Mouse (Mus musculus) forebrain, embryonic 16.5 days (tissue): ENCODE data around the gene Akain1. TPM values are rescaled to one million over a fixed set of nuclear protein-coding genes. Genes with fewer than 3 reads are reported as not detected.

Experiments used
- ATAC-seq: fragments of 200-750 bp; cut with Nextera tagmentation; 2 replicates; pipeline ENCODE4 v1.8.0; 2017; ENCODE audit warnings: mild to moderate bottlenecking, moderate library complexity
- H3K27ac ChIP-seq: fragments of 300-500 bp; sonication (generic); 2 replicates; pipeline ENCODE4 v1.5.1; 2014; ENCODE audit warnings: low read length, control low read depth
- H3K27me3 ChIP-seq: fragments of 300-500 bp; sonication (generic); replicated peaks from 2 replicates; pipeline ENCODE4 v1.6.1; 2014; ENCODE audit warnings: low read length; ENCODE audit not compliant: control insufficient read depth, insufficient read depth
- H3K36me3 ChIP-seq: fragments of 300-500 bp; sonication (generic); 2 replicates; pipeline ENCODE4 v1.6.1; 2014; ENCODE audit not compliant: control insufficient read depth, insufficient read depth
- H3K4me1 ChIP-seq: fragments of 300-500 bp; sonication (generic); replicated peaks from 2 replicates; pipeline ENCODE4 v1.6.1; 2014; ENCODE audit warnings: low read length; ENCODE audit not compliant: control insufficient read depth, insufficient read depth
- H3K4me2 ChIP-seq: fragments of 300-500 bp; sonication (generic); 2 replicates; pipeline ENCODE4 v1.6.1; 2014; ENCODE audit warnings: mild to moderate bottlenecking, low read length, control low read depth
- H3K4me3 ChIP-seq: fragments of 300-500 bp; sonication (generic); replicated peaks from 2 replicates; pipeline ENCODE4 v1.5.1; 2014; ENCODE audit warnings: mild to moderate bottlenecking, low read length, control low read depth
- H3K9ac ChIP-seq: fragments of 300-500 bp; sonication (generic); replicated peaks from 2 replicates; pipeline ENCODE4 v1.6.1; 2014; ENCODE audit warnings: low read depth, low read length, control low read depth
- H3K9me3 ChIP-seq: fragments of 300-500 bp; sonication (generic); 2 replicates; pipeline ENCODE4 v1.6.1; 2016; ENCODE audit warnings: low read length; ENCODE audit not compliant: control insufficient read depth
- WGBS: fragments of 180-500 bp; shearing (Covaris S2); extraction: QIAGEN DNeasy Blood & Tissue Kit; methylation state at CpG from one replicate; pipeline ENCODE4 v1.1.7; 2014; 5-methylcytosine and 5-hydroxymethylcytosine counted together
- polyA plus RNA-seq: library from polyadenylated mRNA; unstranded; fragments of >200 nt; fragmentation: Nextera tagmentation; extraction: Ambion mirVana; gene quantifications from 2 replicates; pipeline ENCODE4 v1.2.1, GENCODE M21; 2015

Gene Akain1
- polyA plus RNA-seq, result 0.24 and 0.43 TPM in 2 replicates

DNA sequence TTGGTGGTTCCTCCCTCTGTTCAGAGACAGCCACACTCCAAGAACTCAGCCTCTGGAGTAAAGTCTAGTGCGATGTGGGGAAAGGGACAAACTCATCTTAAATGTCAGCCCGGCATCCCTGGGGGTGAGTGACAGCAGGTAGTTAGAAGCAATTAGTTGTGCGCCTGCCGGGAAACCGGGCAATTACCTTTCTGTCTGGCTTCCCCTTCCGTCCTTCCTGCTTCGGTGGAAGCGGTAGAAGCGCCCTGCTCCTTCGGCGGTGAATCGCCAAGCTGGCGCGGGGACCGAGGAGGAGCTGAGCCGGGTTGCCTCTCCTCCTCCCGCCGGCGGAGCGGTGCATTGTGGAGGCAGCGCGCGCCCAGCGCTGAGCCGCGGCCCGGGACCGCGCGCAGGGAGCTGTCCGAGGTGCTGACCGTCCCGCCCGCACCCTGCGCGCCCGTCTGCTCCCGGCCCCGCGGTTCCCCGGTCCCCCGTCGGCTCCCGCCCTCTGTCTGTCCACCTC lies at the start of gene Akain1:
Akain1 (plus strand) TSS at position 337 of the 502 bp plus-strand sequence.
- under 1% methylated on average over 44 of the region's 44 CpGs for WGBS
- H3K4me3 ChIP-seq, result peak within 1 kb of the TSS; percentile 67
- peak; percentile 93 for ATAC-seq

DNA sequence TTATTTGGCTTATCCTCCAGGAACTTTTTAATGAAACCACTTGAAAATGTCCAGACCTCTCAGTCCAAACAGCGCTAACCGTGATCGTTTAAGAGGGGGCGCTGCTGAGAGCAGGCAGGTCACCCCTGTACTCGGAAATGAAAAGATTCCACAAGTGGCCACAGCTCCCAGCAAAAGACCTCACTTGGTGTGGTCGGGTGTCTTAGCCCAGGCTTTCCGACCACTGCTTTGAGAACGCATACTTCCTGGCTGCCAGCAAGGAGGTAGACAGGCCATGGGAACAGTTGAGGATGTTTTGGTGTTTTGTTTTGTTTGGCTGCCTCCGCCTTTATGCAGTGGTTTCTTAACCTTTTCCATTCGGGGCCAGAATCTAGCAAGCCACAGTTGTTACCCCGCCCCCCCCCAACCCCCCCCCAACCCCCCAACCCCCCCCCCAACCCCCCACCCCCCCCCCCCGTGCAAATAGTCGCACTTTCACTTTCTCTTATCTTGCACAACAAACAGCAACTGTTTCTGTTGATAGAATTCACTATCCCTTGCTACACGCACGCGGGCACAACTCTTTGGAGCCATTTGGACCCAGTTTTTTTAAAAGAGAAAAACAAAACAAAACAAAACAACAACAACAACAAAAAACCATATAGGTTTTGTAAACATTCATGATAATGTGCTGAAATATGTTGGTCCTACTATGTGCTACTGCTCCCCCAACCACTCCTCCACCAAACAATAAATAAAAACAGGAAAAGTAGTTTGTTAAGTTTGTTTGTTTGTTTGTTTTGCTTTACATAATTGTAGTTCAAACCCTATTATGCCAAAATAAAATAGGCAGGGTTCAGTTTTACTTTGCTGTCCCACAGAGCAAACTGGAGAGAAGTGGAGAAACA lies 42.7 kb upstream of the Akain1 start:
- Histone ChIP-seq H3K9me3 (no peaks in the 10 kb centered on the region), H3K4me1 (no peaks in the 10 kb centered on the region), H3K27ac (no peak overlapping the region), H3K9ac (no peak overlapping the region), H3K36me3 (peaks cover 2% of the 10 kb centered on the region; the same call in 1 of the 2 replicates), H3K27me3 (no peaks in the 10 kb centered on the region), H3K4me2 (no peak overlapping the region), H3K4me3 (no peak overlapping the region)
- 23% methylated on average over 15 of the region's 16 CpGs for WGBS
- ATAC-seq, result no peak

More for the DNA sequence above, at the start of gene Akain1:
- peaks cover 15% of the 10 kb centered on the region for H3K4me1 ChIP-seq
- H3K4me2 ChIP-seq, result peak within 1 kb of the TSS; percentile 92
- no peaks in the 10 kb centered on the region for H3K9me3 ChIP-seq
- no peak within 1 kb of the TSS for H3K27ac ChIP-seq
- no peaks in the 10 kb centered on the region for H3K36me3 ChIP-seq
- H3K27me3 ChIP-seq, result peaks cover 42% of the 10 kb centered on the region
- peak within 1 kb of the TSS; percentile 60 for H3K9ac ChIP-seq

DNA sequence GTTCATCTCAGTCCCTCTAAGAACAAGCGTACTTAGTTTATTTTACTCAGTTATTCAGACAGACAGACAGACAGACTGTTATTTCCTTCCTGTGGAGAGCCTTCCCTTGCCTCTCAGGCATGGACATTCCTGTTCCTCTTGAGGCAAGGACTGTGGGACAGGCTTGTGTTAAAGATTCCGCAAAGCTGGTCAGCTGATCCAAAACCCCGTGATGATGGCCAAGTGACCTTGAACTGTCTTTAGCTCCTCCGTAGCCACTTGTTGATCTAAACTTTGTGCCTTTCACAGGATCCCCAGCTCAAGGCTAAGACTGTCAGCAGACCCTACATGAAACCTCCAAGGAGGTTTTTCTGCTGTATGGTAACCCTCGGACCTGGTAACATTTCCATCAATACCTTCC lies 42.0 kb upstream of the Akain1 start:
- H3K27me3 ChIP-seq, result no peaks in the 10 kb centered on the region
- no peak overlapping the region for H3K4me3 ChIP-seq
- H3K9ac ChIP-seq, result no peak overlapping the region
- ATAC-seq, result no peak
- H3K36me3 ChIP-seq, result no peaks in the 10 kb centered on the region
- 62% methylated on average over 5 of the region's 5 CpGs for WGBS
- no peak overlapping the region for H3K27ac ChIP-seq
- no peak overlapping the region for H3K4me2 ChIP-seq
- H3K4me1 ChIP-seq, result no peaks in the 10 kb centered on the region
- no peaks in the 10 kb centered on the region for H3K9me3 ChIP-seq

DNA sequence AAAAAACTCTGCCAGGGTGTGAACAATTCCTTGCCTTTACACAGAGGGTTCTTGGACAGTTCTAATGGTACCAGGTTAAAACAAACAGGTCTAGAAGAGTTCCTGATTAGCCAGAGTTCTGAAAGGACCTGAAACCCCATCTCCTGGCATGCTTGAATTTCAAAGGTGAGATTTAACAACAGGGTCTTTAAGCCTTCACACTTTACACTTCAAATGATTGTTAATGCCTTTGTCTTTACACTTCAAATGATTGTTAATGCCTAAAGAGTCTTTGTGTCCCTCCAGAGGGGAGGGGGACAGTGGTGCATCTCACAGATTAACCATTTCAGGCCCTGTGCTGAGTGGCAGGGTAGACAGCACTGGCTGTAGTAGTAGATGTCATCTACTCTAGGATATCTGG lies 41.0 kb upstream of the Akain1 start:
- Histone ChIP-seq H3K9ac (no peak overlapping the region), H3K9me3 (no peaks in the 10 kb centered on the region), H3K4me3 (no peak overlapping the region), H3K36me3 (no peaks in the 10 kb centered on the region), H3K27ac (no peak overlapping the region), H3K27me3 (no peaks in the 10 kb centered on the region), H3K4me1 (no peaks in the 10 kb centered on the region), H3K4me2 (no peak overlapping the region)
- ATAC-seq, result no peak

DNA sequence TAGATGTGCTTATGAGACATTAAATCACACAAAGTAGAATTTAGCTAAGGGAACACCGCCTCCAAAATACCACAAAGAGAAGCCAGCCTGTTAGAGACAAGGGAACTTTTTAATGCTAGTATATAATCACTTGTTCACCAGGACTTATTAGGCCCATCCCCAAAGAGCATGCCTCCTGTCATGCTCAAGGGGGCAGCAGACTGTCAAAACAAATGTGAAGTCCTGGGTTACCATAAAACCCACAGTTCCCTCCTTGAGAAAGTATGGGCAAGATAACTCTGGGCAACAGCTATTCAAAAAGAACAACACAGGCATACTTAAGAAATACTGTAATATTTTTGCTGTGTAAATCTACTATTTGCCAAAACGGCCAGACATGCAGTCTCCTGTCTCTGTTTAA lies 38.0 kb upstream of the Akain1 start:
- Histone ChIP-seq H3K4me1 (no peaks in the 10 kb centered on the region), H3K4me3 (no peak overlapping the region), H3K27ac (no peak overlapping the region), H3K4me2 (no peak overlapping the region), H3K9me3 (no peaks in the 10 kb centered on the region), H3K9ac (no peak overlapping the region), H3K36me3 (no peaks in the 10 kb centered on the region), H3K27me3 (no peaks in the 10 kb centered on the region)
- WGBS, result 73% methylated on average over 2 of the region's 2 CpGs
- ATAC-seq, result no peak

DNA sequence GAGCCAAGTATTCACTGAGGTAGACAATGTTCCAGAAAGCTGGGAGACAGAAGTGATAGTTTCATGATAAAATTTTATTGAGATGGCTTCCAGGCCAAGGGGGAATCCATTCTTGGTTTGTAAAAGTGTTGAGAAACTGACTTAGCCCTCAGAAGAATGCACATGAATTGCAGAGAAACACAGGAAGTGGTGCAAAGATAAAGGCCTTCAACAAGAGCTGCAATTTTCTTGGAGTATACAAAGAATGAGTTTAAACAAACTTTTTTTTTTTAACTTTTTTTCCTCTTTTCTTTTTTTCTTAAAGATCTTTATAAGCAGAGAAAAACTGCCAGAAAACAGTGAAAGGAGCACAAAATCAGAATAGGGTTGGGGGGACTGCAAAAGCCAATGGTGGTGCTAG lies 23.0 kb upstream of the Akain1 start:
- Histone ChIP-seq H3K9me3 (no peaks in the 10 kb centered on the region), H3K36me3 (no peaks in the 10 kb centered on the region), H3K4me3 (no peak overlapping the region; the same call in 1 of the 2 replicates), H3K9ac (peak overlapping the region; percentile 76; the same call in 1 of the 2 replicates), H3K27me3 (no peaks in the 10 kb centered on the region), H3K27ac (no peak overlapping the region), H3K4me1 (peaks cover 14% of the 10 kb centered on the region), H3K4me2 (peak overlapping the region; percentile 75)
- no peak for ATAC-seq

DNA sequence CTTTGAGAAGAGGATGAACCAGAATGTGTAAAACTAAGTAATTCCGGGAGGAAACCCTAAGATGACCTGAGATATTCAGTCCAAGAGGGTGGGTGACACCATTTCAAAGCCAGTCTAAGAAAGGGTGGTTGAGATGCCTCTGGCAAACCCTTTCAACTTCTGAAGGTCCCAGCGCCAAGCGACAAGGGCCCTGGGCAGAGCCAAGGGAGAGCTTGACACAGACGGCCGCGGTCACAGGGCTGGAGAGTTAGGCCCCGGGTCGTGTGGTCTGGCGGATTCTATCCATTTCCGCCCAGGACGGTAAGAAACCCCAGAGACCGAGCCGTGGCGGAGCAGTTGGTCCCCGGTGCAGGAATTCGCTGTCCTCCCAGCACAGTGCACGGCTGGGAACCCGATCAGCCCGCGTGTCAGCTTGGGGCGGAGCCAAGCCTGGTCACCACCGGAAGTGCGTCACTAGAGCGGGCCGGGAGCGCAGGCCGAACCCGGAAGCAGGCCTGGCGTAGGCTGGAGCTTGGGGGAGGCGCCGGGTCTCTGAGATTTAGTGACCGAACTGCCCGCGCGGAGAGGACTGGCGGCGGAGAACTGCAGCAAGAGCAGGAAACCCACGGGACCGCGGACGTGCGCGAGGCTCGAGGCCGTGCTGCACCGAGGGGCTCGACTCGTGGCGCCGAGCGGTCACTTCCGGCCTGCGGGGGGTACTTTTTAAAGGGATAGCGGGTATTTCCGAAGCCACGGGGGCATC lies 22.0 kb upstream of the Akain1 start:
- Histone ChIP-seq H3K36me3 (no peaks in the 10 kb centered on the region), H3K4me2 (peak overlapping the region; percentile 83), H3K9ac (peak overlapping the region; percentile 76), H3K27me3 (no peaks in the 10 kb centered on the region), H3K27ac (peak overlapping the region; percentile 90), H3K9me3 (no peaks in the 10 kb centered on the region), H3K4me1 (peaks cover 14% of the 10 kb centered on the region), H3K4me3 (peak overlapping the region; percentile 96)
- under 1% methylated on average over 56 of the region's 56 CpGs for WGBS
- ATAC-seq, result peak; percentile 99

DNA sequence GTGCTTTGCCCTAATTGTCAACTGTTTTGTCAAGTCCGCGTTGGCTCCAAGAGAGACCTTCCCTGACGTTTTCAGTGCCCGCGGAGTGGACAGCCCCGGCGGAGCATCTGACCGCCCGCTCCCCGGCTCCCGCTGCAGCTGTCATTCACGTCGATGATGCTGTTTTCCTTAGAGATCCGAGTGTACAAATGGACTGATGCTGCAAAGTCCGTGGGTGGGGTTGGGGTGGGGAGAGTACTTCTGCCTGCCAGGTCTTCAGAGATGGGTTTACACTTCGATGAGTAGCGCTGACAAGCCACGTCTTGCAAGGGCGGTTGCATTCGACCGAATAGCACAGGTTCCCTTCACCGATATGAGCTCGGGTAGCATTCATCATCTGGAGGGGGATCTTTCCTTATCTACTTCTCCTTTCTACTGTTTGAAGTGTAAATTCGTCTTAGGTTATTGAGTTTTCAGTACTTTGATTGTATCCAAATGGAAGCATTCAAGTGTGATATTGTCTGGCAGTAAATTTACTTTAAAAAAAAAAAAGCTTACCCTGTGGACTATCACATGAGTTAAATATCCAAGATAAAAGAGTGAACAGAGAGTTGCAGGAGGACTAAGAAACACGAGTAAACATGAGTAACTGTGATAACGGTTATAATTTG lies 21.3 kb upstream of the Akain1 start:
- H3K4me3 ChIP-seq, result peak overlapping the region; percentile 96
- no peaks in the 10 kb centered on the region for H3K9me3 ChIP-seq
- ATAC-seq, result peak; percentile 21; the same call in 1 of the 2 replicates
- H3K4me1 ChIP-seq, result peaks cover 14% of the 10 kb centered on the region
- WGBS, result 3% methylated on average over 26 of the region's 26 CpGs
- H3K36me3 ChIP-seq, result no peaks in the 10 kb centered on the region
- H3K27ac ChIP-seq, result peak overlapping the region; percentile 90
- peak overlapping the region; percentile 83 for H3K4me2 ChIP-seq
- no peaks in the 10 kb centered on the region for H3K27me3 ChIP-seq
- peak overlapping the region; percentile 76 for H3K9ac ChIP-seq

DNA sequence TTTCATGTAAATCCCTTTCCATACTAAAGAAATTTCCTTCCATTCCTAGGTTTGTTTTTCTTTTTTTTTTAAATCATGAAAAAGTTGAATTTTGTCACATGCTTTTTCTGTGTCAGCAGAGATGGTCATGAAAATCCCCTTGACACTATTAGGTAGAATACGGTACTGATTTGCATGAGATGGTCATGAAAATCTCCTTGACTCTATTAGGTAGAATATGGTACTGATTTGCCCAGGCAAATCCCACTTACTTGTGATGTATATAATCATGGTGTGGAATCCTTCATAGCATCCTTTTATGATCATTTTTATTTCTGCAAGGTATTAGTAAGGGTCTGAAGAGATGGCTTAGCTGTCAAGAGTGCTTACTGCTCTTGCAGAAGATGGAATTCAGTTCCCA lies 17.5 kb upstream of the Akain1 start:
- Histone ChIP-seq H3K9ac (no peak overlapping the region), H3K4me2 (no peak overlapping the region), H3K36me3 (no peaks in the 10 kb centered on the region), H3K27ac (no peak overlapping the region), H3K9me3 (no peaks in the 10 kb centered on the region), H3K4me3 (no peak overlapping the region), H3K4me1 (peaks cover 11% of the 10 kb centered on the region), H3K27me3 (no peaks in the 10 kb centered on the region)
- 2% methylated on average over 1 of the region's 1 CpGs for WGBS
- ATAC-seq, result no peak
